Mouse (Mus musculus) liver, adult (tissue): ENCODE data around the gene Akt1.

ENCODE experiments used
- GATA4 ChIP-seq: IDR thresholded peaks from 2 replicates; pipeline ENCODE4 v1.6.1; 2014; ENCODE audit warnings: mild to moderate bottlenecking, low read length; ENCODE audit not compliant: insufficient replicate concordance

The Akt1 gene

GRCm38 (mm10) chr12:112653157-112653824 is 21.4 kb downstream of the Akt1 start:
- TF ChIP-seq GATA4 = no peak

- no peak for TF ChIP-seq GATA4
Measured at GRCm38 (mm10) chr12:112651778-112652439, 22.8 kb downstream of the Akt1 start.

GRCm38 (mm10) chr12:112648081-112648480 is 26.6 kb downstream of the Akt1 start:
- no peak for TF ChIP-seq GATA4

GRCm38 (mm10) chr12:112646139-112646538 is 28.5 kb downstream of the Akt1 start:
- no peak for TF ChIP-seq GATA4

DNA sequence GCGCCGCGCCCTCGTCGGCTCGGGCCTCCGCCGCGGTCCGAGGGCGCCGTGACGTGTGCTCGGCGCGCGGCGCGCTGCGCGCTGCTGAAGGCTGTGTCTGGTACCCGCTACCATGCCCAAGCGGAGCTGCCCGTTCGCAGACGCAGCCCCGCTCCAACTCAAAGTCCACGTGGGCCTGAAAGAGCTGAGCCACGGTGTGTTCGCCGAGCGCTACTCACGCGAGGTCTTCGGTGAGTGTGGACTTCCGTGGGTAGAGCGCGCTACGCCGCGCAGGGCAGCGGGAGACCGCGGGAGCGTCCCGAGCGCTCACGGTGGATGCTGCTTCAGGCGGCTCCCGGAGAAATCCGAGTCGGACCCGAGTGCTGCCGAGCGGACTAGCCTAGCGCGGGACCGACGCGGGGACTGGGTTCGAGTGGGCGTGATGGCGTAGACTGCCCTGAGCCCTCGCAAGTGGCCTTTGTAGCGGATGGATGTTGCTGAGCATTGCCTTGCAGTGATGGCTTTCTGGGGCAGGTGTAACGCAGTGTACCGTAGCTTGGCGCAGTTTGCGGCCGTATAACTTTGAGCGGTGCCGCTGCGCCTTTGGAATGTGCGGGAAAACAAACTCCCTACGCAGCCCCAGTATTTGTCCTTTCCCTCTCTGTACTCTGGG is 29.7 kb downstream of the Akt1 start:
- TF ChIP-seq GATA4 = no peak

- TF ChIP-seq GATA4 = peak; percentile 17; the same call in 1 of the 2 replicates
Measured at GRCm38 (mm10) chr12:112644180-112644854, 30.4 kb downstream of the Akt1 start, which contains the start of gene Siva1. Gene Siva1 (plus strand): TSS chr12:112644679.

DNA sequence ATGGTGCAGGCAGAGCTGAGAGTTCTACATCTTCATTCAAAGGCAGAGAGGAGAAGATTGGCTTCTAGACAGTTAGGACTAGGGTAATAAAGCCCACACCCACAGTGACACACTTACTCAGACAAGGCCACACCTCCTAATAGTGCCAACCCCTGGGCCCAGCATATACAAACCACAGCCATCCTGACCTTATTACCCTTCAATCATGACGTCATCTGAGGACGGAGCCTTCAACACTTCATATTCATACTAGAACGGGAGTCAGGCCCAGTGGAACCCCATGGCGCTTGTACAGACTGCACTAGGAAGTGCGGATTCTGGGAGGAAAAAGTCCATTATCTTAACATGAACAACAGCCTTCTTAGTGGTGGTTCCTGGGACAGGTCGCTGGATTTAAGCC is 31.6 kb downstream of the Akt1 start:
- TF ChIP-seq GATA4 = no peak

DNA sequence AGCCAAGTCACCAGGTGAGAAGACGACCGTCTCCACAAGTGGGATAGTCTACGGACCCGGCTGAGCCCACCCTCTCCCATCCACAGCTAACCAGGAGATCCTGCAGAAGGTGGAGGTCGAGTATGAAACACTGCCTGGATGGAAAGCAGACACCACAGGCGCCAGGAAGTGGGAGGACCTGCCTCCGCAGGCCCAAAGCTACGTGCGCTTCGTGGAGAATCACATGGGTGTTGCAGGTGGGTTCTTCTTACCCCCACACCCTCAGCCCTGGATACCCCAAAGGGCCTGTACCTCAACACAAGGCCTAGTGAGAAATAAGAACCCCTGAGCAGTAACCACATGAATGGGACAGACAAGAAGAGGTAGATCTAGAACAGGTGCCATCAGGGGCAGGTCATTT is 35.2 kb downstream of the Akt1 start:
- TF ChIP-seq GATA4 = no peak

DNA sequence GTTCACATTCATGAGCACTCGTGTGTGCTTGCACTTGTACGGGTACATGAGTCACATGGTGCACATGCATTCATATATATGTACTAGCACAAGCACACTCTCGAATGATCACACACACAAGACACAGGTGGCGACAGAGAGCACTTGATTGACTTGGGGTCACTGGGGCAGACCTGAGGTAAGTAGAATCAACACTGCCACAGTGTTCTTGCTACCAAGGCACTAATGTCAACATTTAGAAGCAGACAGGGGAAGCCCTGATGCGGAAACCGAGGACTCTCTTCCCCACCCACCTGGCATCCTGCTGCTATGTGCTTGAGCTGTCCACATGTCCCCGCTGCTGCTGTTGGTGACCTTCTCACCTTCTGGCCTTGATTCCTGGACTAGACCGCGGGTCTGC is 41.0 kb downstream of the Akt1 start:
- TF ChIP-seq GATA4 = no peak

GRCm38 (mm10) chr12:112632907-112633306 is 41.8 kb downstream of the Akt1 start:
- TF ChIP-seq GATA4 = no peak

DNA sequence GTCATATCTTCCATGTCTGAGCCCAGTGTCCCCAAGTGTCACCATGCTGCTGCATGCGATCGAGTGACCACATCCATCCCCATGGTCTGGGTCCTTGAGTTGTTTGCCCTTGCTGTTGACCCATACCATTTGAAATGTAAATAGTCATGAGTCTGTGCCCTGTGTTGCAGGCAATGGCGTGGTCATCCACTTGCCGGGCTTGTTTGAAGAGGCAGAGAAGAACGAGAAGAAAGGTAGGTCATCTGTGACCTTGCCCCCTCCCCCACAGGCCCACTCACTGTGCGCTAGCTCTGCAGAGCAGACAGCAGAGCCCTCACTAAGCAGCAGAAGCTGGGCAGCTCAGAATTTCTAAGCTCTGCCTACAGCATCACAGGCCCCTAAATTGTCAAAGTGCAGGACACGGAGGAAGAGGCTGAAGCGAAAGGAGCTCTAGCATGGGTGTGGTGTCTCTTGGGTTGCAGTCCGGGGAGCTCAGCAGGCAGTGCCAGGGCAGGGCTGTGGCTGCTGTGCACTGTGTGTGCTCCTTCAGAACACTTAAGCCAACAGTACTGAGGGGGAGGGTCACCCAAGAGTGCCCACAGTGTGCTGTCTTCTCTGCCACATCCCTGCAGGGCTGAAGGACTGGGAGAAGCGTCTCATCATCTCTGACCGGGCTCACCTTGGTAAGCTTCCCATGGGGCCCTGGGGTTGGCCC is 42.5 kb downstream of the Akt1 start:
- TF ChIP-seq GATA4 = no peak

DNA sequence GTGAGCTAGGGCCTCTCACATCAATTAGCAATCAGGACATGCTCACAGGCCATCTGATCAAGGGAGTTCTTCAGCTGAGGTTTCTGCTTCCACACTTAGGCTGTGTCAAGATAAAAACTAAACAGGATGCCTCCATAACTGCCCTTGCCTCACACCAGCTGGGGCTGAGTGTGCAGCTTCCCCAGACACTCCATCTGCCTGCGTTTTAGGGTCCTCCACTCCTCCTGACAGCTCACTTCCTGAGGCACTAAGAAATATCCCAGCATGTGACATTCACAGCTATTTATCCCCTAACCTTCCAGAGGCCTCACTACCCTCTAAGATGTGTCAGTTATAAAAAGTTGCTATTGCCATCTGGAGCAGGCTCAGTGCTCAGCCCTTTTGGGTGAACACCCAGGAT is 43.2 kb downstream of the Akt1 start:
- no peak for TF ChIP-seq GATA4

DNA sequence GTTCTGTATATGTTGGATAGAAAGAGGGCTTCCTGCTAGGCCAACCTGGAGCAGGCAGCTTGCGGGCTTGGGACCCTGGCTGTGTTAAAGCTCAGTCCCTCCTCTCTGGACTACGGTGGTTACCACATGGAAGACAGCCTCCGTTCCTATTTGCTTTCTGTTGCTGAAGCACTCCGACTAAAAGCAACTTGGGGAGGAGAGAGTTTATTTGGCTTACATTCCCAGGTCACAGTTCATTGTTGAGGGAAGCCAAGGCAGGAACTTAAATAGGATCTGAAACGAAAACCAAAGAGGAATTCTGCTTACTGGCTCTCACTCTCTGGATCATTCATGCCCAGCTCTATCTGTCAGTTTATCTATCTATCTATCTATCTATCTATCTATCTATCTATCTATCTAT is 43.9 kb downstream of the Akt1 start:
- TF ChIP-seq GATA4 = no peak

DNA sequence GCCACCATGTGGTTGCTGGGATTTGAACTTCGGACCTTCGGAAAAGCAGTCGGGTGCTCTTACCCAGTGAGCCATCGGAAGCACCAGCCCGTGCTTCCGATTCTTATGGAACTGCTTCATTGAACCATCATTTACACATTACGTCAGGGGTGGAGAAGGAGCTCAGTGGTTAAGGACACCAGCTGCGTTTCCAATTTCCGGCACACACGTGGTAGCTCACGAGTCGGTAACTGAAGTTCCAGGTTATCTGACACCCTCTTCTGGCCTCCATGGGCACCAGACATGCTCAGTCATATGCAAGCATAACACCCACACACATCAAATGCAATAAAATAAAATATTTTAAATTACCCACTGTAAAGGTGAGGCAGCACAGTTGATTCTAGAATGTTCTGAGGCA is 44.7 kb downstream of the Akt1 start:
- TF ChIP-seq GATA4 = no peak
